Mouse (Mus musculus): Measurements from ENCODE around the gene Pitpnm1.

The Pitpnm1 gene

GRCm38 (mm10) chr19:4155223-4156072 is 55.6 kb downstream of the Pitpnm1 start:
- DNase-seq (ENCODE audit: low spot score) = no peak

GRCm38 (mm10) chr19:4156073-4156579 is 56.3 kb downstream of the Pitpnm1 start:
- DNase-seq (ENCODE audit: low spot score) = no peak

GRCm38 (mm10) chr19:4156771-4157170 is 57.0 kb downstream of the Pitpnm1 start:
- no peak for DNase-seq (ENCODE audit: low spot score)

- DNase-seq (ENCODE audit: low spot score) = no peak
Observed at GRCm38 (mm10) chr19:4159049-4159448, 59.3 kb downstream of the Pitpnm1 start.

GRCm38 (mm10) chr19:4162646-4163542 is 63.1 kb downstream of the Pitpnm1 start, which contains the start of gene Rps6kb2:
Gene Rps6kb2 (minus strand): TSS chr19:4163354.
- DNase-seq (ENCODE audit: low spot score) = peak; percentile 98

GRCm38 (mm10) chr19:4163543-4163887 is 63.7 kb downstream of the Pitpnm1 start:
- DNase-seq (ENCODE audit: low spot score) = no peak
